Mouse (Mus musculus): ENCODE measurements around the gene Gprasp1. TPM values are rescaled to one million over a fixed set of nuclear protein-coding genes. Genes with fewer than 3 reads are reported as not detected.
"Not testable (repeated sequence)": the region's sequence is repeated elsewhere in the genome, so short reads cannot be mapped to it uniquely, and the experiment has no call there.

Gprasp1 gene
- polyA plus RNA-seq (2012; rRNA removed): 25.0 and 26.2 TPM in 2 replicates

DNA sequence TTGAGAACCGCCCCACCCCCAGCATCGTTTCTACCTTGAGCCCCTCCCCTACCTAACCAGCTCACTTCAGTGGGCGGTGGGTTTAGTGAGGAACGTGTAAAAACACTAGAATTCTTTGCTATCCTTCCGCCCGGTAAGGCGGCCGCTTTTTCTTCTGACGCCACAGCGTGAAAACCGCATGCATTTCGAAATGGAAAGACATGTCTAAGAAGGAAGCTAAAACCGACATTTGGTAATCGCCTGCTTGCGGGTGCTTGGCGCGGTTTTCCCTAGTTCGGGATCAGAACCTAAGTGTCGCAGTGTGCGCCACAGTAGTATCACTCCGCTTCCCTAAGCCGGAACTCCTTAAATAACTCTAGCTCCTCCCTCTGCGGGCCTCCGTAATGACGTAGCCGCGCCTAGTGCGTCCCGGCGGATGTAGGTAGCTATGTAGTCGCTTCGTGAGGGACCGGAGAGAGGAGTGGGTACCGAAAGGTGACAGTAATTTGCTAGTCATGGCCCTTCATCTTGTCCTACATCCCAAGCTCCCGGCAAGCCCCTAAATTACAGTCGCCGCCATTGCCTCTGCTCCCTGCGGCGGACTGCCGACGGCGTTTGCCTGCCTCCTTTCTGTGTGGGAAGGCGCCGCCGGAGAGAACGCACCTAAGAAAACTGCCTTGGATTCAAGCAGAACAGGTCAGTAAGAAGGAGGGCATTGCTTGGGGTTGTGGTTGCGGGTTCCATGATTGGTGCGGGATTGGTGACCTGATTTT lies at the start of gene Gprasp1, which contains the start of gene Armcx5:
Gprasp1 (plus strand) TSS at position 430 of the 752 bp plus-strand sequence.
Armcx5 (plus strand) TSS at position 430 of the 752 bp plus-strand sequence.
- DNase-seq (ENCODE audit: low spot score): peak; percentile 59

DNA sequence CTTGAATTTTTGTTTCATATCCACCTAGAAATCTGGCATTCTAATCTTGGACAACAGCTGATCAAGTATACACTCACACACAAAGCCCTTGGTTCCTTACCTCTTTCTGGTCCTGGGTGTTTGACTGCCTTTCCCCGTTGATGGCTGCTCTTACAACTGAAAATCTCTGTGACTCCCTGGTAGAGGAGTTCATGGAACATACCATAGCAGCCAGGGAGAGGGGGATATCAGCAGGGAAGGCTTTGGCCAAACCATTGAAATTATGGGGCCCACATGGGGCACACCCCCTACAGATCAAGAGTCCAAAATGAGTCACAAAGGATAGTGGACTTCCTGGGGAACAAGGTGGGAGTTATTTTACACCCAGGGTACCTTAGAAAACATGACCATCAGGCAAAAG lies 48.9 kb upstream of the Gprasp1 start, which contains the start of gene Tcp11x2:
Tcp11x2 (minus strand) TSS at position 158 of the 400 bp plus-strand sequence.
- DNase-seq (ENCODE audit: low spot score): no peak

GRCm38 (mm10) chrX:135703111-135703510 lies 39.4 kb upstream of the Gprasp1 start:
- no peak for DNase-seq (ENCODE audit: low spot score)

DNA sequence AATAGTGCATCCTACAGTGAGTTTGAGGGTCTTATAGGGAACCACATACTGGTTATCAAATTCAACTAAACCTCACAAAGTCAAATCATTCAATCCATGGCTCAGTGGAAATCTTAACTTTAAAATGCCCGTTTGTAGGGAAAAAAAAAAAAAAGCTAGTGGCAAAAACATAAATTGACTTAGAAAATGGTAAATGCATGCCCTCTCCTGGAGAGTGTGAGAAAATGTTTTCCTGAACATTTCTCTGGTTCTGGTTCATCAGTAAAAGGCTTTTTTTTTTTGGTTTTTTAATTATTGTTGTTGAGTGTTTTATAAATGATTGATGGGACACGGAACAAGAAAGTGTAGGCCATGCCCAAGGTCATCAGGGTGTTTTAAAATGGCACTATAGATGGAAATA lies 38.2 kb upstream of the Gprasp1 start:
- no peak for DNase-seq (ENCODE audit: low spot score)

DNA sequence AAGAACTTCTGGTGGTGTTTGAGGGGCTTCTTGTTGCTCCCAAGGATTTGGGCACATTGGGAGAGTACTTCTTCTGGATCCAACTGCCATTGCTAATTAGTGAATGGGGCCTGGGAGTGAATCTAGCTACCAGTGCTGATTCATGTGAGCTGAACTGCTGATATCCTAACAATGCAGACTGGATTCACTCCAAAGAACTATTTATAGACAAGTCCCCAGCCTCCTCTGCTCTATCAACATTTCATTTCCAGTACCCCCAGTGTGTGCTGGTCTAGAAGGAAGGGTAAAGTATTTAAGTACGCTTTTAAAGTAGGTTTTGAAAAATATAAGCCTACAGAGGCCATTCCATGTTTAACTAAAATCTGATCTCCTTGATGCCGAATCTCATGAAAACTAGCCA lies 29.7 kb upstream of the Gprasp1 start:
- no peak for DNase-seq (ENCODE audit: low spot score)

DNA sequence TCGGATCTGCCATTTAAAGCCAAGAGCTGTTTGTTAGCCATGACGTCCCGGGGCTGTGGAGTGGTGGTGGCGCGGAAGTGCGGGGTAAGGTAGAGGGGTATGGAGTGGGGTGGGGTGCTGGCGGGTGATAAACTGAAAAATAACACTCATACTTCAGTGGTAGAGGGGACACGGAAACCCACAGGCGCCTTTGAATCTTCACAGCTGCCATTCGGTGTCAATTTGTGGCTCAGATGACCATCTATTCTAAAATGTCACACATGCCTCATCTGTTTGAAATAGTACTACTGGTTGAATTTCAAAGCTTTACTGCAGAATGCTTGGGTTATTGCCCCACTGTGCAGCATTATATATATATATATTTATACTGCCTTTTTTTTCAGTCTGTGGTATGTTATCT lies 17.4 kb upstream of the Gprasp1 start, which contains the start of gene Tmsb15a:
Tmsb15a (minus strand) TSS at position 101 of the 400 bp plus-strand sequence.
- no peak for DNase-seq (ENCODE audit: low spot score)

DNA sequence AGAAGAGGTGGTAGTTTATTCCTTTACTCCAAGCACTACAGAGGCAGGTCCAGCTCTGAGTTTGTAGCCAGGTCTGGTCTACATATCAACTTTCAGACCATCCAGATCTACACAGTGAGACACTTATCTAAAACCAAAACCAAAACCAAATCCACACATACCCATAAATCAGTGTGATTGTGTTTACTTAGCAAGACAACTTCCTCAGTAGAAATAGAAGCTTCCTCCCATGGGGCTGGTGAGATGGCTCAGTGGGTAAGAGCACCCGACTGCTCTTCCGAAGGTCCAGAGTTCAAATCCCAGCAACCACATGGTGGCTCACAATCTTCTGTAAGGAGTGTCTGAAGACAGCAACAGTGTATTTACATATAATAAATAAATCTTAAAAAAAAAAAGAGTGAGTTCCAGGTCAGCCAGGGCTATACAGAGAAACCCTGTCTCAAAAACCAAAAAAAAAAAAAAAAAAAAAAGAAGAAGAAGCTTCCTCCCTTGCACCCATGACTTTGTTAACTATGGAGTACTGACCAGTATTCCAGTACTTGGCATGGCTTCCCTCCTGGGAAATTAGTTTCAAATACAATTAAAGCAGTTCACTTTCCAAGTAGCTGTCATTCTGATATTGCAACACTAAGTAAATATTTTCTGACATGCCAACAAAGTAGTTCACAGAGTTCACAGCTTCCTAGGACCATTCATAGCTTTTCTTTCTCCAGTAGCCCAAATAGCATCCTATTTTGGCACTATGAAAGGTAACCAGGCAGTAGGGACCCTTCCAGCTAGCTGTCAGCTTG lies 3.6 kb upstream of the Gprasp1 start:
- DNase-seq (ENCODE audit: low spot score): no peak

DNA sequence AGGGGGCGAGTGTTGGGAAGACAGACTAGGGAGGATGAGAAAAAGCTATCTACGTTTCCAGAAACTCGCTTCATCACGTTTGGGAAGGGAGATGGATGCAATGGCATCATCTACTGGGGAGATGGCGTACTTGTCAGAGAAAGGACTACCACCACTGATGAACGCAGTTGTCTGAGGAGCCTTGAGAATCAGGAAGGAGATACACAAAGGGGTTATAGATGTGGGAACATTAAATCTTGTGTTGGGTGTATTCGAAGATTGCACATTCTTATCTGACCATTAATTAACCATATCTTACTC lies 473 bp downstream of the Gprasp1 start:
- DNase-seq (ENCODE audit: low spot score): no peak

DNA sequence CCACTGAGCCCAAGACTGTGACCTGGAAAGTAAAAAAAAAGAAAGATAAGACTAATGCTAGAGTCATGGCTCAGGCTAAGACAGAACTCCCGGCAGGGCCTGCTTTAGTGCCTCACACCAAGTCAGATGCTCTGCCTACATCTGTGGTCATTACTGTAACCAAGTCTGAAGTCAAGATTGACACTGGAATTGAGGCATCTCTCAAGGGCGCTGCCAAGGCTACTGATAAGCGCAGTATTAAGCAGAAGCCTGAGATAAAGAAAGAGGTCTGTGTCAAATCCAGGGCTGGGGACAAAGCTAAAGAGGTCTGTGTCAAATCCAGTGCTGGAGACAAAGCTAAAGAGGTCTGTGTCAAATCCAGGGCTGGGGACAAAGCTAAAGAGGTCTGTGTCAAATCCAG lies 2.8 kb downstream of the Gprasp1 start:
- not testable (repeated sequence) for DNase-seq (ENCODE audit: low spot score)

DNA sequence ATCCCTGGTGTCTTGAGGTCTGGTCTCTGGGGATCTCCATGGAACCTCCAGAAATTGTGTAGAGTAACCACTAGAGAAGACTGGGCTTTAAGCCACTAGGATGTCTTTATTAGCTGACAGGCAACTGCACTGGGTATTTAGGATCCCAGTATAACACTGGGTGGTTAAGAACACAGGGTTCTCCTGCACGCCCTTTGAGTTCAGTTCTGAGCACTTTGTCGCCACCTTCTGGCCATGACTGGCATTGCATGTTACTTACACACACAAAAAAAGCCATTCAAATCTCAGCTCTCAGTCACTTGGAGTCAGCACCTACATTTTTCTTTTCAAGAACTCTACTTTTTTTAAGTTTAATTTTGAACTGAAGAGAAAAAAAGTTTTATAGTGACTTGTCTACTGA lies 10.3 kb downstream of the Gprasp1 start:
- DNase-seq (ENCODE audit: low spot score): peak; percentile 42

- no peak for DNase-seq (ENCODE audit: low spot score)
Measured at GRCm38 (mm10) chrX:135761707-135762106, 19.2 kb downstream of the Gprasp1 start.

GRCm38 (mm10) chrX:135768043-135768548 lies 25.6 kb downstream of the Gprasp1 start:
- no peak for DNase-seq (ENCODE audit: low spot score)

GRCm38 (mm10) chrX:135768565-135768964 lies 26.0 kb downstream of the Gprasp1 start:
- no peak for DNase-seq (ENCODE audit: low spot score)

DNA sequence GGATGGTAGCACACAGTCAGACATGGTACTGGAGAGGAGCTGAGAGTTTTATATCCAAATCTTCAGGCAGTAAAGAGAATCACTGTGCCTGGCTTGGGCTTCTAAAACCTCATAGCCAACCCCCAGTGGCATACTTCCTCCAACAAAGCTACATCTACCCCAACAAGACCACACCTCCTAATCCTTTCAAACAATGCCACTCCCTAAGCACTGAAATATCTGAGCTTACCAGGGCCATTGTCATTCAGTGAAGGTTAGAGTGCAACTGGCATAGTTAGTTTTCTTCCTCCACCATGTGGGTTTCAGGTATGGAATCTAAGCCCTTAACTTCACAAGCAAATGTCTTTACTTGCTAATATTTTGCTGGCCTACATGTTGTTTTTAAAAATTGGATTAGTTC lies 49.0 kb downstream of the Gprasp1 start:
- DNase-seq (ENCODE audit: low spot score): no peak

- no peak for DNase-seq (ENCODE audit: low spot score)
Measured at GRCm38 (mm10) chrX:135792326-135792725, 49.8 kb downstream of the Gprasp1 start.

GRCm38 (mm10) chrX:135795591-135796304 lies 53.2 kb downstream of the Gprasp1 start:
- DNase-seq (ENCODE audit: low spot score): not testable (repeated sequence)

DNA sequence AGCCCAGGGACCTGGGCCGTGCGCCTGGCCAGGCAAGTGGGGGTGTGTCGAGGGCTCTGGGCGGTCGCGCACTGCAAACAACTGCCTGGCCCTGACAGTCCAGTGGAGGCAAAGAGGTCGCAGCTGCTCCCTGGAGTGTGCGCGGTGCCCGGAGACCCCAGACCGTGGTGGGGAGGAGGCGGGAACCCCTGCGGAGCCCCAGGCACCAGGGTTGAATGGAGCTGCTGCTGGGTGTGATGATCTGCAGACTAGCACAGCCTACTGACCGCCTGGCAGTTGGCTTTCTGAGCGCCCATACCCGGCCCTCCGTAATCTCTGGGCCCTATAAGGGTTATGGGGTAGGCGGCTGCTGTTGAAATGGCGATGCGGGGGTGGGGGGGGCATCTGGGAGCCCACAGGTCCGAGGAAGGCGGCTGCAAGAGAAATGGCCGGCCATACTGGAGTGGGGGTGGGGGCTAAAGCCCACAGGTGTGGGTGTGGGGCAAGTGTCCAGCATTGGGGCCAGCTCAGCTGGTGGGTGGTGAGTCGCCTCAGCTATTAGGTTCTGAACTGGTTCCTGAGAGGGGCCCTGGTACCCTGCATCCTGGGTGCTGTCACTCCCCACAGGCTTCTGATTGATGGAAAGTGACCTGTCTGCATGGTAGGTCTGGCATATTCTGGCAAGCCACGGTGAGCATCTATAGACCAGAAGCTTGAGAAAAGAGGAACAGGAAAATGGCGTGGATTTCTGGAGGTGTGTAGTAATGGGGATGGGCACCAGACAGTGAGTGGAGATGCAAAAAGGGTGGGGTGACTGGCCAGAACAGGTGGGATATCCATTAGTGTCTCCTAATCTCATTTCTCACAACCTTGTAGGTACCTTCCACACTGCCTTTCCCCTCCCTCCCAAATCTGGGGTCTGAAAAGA lies 54.0 kb downstream of the Gprasp1 start:
- not testable (repeated sequence) for DNase-seq (ENCODE audit: low spot score)

- DNase-seq (ENCODE audit: low spot score): not testable (repeated sequence)
Measured at GRCm38 (mm10) chrX:135797212-135797644, 54.7 kb downstream of the Gprasp1 start, which contains the start of gene Bhlhb9. TSS of gene Bhlhb9 (plus strand) at chrX:135797594.

DNA sequence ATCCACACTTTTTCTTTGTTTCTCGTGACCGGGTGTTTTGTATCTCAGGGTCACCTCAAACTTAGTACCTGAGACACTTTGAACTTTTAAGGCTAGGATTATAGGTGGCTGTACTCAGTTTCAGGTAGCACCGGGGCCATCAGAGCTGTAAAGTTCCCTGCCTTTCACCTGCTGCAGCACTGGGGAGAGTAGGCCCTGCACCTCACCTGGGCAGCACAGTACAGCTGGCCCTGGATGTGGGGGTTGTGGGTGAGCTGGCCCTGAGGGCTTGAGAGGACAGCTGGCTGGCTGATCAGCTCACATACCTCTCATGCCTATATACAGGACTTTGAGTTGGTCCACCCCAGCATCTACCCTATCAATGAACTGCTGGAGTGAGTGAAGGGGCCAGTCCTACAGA lies 61.6 kb downstream of the Gprasp1 start:
- DNase-seq (ENCODE audit: low spot score): no peak

GRCm38 (mm10) chrX:135805780-135806179 lies 63.2 kb downstream of the Gprasp1 start:
- DNase-seq (ENCODE audit: low spot score): no peak

DNA sequence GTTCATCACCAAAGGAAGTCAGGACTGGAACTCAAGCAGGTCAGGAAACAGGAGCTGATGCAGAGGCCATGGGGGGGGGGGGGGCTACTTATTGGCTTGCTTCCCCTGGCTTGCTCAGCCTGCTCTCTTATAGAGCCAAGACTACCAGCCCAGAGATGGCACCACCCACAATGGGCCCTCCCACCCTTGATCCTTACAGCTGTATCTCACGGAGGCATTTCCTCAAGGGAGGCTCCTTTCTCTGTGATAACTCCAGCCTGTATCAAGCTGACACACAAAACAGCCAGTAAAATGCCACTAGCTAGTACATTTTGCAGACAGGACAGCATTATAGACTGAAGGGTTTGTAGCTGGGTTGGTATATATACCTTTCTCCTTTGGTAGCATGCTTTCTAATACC lies 93.4 kb downstream of the Gprasp1 start:
- DNase-seq (ENCODE audit: low spot score): not testable (repeated sequence)

Measured in urinary bladder, adult 2 months (tissue).